Mouse (Mus musculus) forebrain, embryonic 10.5 days (tissue): Measurements from ENCODE around the gene Pacs1. TPM values are rescaled to one million over a fixed set of nuclear protein-coding genes. Genes with fewer than 3 reads are reported as not detected.
A peak's percentile ranks its signal among the peaks of the same experiment; 100 is the strongest.

ENCODE experiments used
- DNase-seq: peaks from one replicate; pipeline ENCODE4 v3.0.0-alpha.2; 2017; ENCODE audit warnings: low spot score; ENCODE audit errors: extremely low spot score
- H3K27ac ChIP-seq: fragments of 300-500 bp; sonication (generic); 2 replicates; pipeline ENCODE4 v1.5.1; 2016; ENCODE audit warnings: mild to moderate bottlenecking
- H3K27me3 ChIP-seq: fragments of 300-500 bp; sonication (generic); 2 replicates; pipeline ENCODE4 v1.6.1; 2016; ENCODE audit warnings: mild to moderate bottlenecking; ENCODE audit not compliant: poor library complexity, severe bottlenecking
- H3K36me3 ChIP-seq: fragments of 300-500 bp; sonication (generic); replicated peaks from 2 replicates; pipeline ENCODE4 v1.6.1; 2016; ENCODE audit warnings: mild to moderate bottlenecking, moderate library complexity
- H3K4me1 ChIP-seq: fragments of 300-500 bp; sonication (generic); 2 replicates; pipeline ENCODE4 v1.6.1; 2016
- H3K4me3 ChIP-seq: fragments of 300-500 bp; sonication (generic); 2 replicates; pipeline ENCODE4 v1.5.1; 2016; ENCODE audit warnings: mild to moderate bottlenecking, moderate library complexity
- H3K9me3 ChIP-seq: fragments of 300-500 bp; sonication (generic); 2 replicates; pipeline ENCODE4 v1.6.1; 2016; ENCODE audit warnings: mild to moderate bottlenecking, moderate library complexity
- WGBS: fragments of 180-500 bp; shearing (Covaris S2); methylation state at CpG from one replicate; pipeline ENCODE4 v1.1.7; 2016; 5-methylcytosine and 5-hydroxymethylcytosine counted together
- polyA plus RNA-seq: library from polyadenylated mRNA; unstranded; fragments of >200 nt; fragmentation: Nextera tagmentation; extraction: Ambion mirVana; gene quantifications from 2 replicates; pipeline ENCODE4 v1.2.1, GENCODE M21; 2016

Gene Pacs1
- 21.3 and 22.7 TPM in 2 replicates for polyA plus RNA-seq

DNA sequence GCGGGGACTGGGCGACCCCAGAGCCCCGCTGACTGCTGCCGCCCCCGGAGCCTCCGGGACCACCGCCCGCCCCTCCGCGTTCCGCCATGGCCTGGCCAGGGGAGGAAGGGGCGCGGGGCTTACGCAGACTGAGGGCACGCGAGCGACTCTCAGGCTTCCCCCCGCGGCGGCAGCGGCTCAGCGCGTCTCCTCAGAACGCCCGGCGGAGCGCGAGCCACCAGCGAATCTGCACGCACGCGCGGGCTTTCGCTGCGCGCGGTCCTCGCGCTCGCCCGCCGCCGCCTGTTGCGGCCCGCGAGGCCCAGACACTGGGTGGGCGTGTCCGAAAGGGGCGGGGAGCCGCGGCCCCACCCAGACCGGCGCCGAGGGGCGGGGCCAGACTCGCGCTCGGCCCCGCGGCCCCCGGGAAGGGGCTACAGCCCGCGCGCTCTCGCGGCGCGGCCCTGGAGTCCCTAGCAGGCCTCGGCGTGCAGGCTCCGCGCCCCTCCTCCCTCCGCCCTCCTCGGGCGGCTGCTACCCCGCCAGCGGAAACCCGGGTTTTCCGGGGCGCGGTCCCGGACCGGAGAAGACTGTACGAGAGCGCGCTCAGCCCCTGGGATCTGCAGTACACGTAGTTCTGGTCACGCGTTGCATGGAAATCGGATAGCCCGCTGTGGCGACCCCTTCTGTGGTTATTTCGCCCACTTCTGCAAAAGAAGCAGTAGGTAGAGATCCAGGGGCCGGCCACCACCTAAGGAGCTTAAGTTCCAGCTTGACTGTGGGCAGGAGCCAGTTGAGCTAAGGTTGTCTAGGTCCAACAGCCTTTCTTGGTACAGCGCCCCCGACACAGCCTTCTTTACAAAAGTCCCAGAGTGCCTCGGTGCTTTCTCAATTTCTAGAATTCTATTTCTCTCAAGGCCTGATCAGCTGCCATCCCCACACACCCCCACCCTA, at the start of gene Pacs1:
Gene Pacs1, minus strand, starts transcription at position 319 of the 933 bp plus-strand sequence.
- peak; percentile 81 for DNase-seq
- Histone ChIP-seq H3K27me3 (no peaks in the 10 kb centered on the region), H3K27ac (peak within 1 kb of the TSS; percentile 94), H3K9me3 (no peaks in the 10 kb centered on the region; the same call in 1 of the 2 replicates), H3K36me3 (peaks cover 45% of the 10 kb centered on the region), H3K4me1 (peaks cover 32% of the 10 kb centered on the region), H3K4me3 (peak within 1 kb of the TSS; percentile 96)
- WGBS = under 1% methylated on average over 94 of the region's 97 CpGs

- 90% methylated on average over 8 of the region's 8 CpGs for WGBS
- DNase-seq = no peak
- H3K27me3 ChIP-seq = peaks cover 1% of the 10 kb centered on the region
- H3K4me3 ChIP-seq = no peak overlapping the region
- H3K9me3 ChIP-seq = peaks cover 16% of the 10 kb centered on the region
- H3K36me3 ChIP-seq = peaks cover 1% of the 10 kb centered on the region
- H3K27ac ChIP-seq = no peak overlapping the region
- no peaks in the 10 kb centered on the region for H3K4me1 ChIP-seq
These were observed 40.3 kb upstream of the Pacs1 start for GRCm38 (mm10) chr19:5313189-5313588.

DNA sequence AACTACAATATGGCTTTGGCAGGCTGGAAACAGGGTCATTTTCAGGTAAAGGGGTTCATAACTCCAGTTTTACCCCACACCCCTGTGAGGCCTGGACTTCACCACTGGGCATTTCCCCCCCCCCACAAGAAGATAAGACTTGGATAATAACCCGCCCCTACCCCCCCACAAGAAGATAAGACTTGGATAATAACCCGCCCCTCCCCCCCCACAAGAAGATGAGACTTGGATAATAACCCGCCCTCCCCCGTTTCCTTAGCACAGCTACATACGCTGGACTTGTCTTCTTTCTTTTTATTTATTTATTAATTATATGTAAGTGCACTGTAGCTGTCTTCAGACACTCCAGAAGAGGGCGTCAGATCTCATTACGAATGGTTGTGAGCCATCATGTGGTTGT, 36.1 kb upstream of the Pacs1 start:
- DNase-seq = no peak
- Histone ChIP-seq H3K4me1 (peaks cover 8% of the 10 kb centered on the region), H3K9me3 (peaks cover 18% of the 10 kb centered on the region), H3K36me3 (peaks cover 38% of the 10 kb centered on the region), H3K4me3 (no peak overlapping the region), H3K27ac (no peak overlapping the region), H3K27me3 (peaks cover 22% of the 10 kb centered on the region)
- WGBS = 81% methylated on average over 7 of the region's 7 CpGs

DNA sequence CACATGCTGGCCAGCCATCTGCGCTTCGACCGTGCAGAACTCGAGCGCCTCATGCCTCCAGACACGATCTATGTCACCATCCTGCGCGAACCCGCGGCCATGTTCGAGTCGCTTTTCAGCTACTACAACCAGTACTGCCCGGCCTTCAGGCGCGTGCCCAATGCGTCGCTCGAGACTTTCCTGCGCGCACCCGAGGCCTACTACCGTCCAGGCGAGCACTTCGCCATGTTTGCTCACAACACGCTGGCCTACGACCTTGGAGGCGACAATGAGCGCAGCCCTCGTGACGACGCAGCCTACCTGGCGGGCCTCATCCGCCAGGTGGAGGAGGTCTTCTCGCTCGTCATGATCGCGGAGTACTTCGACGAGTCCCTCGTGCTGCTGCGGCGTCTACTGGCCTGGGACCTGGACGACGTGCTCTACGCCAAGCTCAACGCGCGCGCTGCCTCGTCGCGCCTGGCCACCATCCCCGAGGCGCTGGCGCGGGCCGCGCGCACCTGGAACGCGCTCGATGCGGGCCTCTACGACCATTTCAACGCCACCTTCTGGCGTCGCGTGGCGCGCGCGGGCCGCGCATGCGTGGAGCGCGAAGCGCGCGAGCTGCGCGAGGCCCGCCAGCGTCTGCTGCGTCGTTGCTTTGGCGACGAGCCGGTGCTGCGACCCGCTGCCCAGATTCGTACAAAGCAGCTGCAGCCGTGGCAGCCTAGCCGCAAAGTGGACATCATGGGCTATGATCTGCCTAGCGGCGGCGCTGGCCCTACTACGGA, 34.2 kb upstream of the Pacs1 start:
- 47% methylated on average over 98 of the region's 98 CpGs for WGBS
- peak overlapping the region; percentile 36 for H3K4me3 ChIP-seq
- peaks cover 53% of the 10 kb centered on the region for H3K36me3 ChIP-seq
- DNase-seq = no peak
- peaks cover 22% of the 10 kb centered on the region for H3K27me3 ChIP-seq
- peaks cover 8% of the 10 kb centered on the region for H3K4me1 ChIP-seq
- H3K9me3 ChIP-seq = peaks cover 18% of the 10 kb centered on the region
- 0 out of 2 replicates have a peak overlapping the region, but pooled peaks have one; percentile 33 for H3K27ac ChIP-seq

GRCm38 (mm10) chr19:5306279-5306678, 33.4 kb upstream of the Pacs1 start:
- Histone ChIP-seq H3K4me3 (no peak overlapping the region), H3K27ac (no peak overlapping the region), H3K9me3 (peaks cover 18% of the 10 kb centered on the region), H3K4me1 (peaks cover 8% of the 10 kb centered on the region), H3K27me3 (peaks cover 22% of the 10 kb centered on the region), H3K36me3 (peaks cover 53% of the 10 kb centered on the region)
- DNase-seq = no peak
- 89% methylated on average over 6 of the region's 6 CpGs for WGBS

DNA sequence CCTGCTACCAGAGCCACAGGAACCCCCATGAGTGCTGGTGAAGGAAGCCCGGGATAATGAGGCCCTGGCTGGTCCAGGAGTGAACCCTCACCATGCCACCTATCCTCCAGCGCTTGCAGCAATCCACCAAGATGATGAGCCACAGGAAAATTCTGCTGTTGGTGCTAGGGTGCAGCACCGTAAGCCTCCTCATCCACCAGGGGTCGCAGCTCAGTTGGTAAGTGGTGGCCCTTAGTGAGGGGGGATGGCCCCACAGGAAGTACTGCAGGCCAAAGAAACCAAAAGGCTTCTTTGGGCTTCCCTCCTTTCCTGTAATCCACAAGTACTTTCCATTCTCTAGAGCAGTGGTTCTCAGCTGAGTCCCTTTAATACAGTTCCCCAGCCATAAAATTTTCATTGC, 29.5 kb upstream of the Pacs1 start:
- H3K9me3 ChIP-seq = peaks cover 11% of the 10 kb centered on the region
- no peak overlapping the region for H3K4me3 ChIP-seq
- no peak overlapping the region for H3K27ac ChIP-seq
- DNase-seq = peak; percentile 25
- H3K36me3 ChIP-seq = peaks cover 45% of the 10 kb centered on the region
- peaks cover 26% of the 10 kb centered on the region for H3K4me1 ChIP-seq
- peaks cover 13% of the 10 kb centered on the region for H3K27me3 ChIP-seq
- 23% methylated on average over 4 of the region's 4 CpGs for WGBS

- Histone ChIP-seq H3K9me3 (no peaks in the 10 kb centered on the region), H3K36me3 (peaks cover 26% of the 10 kb centered on the region), H3K4me3 (no peak overlapping the region), H3K4me1 (peaks cover 38% of the 10 kb centered on the region), H3K27me3 (no peaks in the 10 kb centered on the region; the same call in 1 of the 2 replicates), H3K27ac (no peak overlapping the region)
- no peak for DNase-seq
- WGBS = 81% methylated on average over 6 of the region's 6 CpGs
These were observed 27.7 kb upstream of the Pacs1 start for GRCm38 (mm10) chr19:5300588-5300987.

DNA sequence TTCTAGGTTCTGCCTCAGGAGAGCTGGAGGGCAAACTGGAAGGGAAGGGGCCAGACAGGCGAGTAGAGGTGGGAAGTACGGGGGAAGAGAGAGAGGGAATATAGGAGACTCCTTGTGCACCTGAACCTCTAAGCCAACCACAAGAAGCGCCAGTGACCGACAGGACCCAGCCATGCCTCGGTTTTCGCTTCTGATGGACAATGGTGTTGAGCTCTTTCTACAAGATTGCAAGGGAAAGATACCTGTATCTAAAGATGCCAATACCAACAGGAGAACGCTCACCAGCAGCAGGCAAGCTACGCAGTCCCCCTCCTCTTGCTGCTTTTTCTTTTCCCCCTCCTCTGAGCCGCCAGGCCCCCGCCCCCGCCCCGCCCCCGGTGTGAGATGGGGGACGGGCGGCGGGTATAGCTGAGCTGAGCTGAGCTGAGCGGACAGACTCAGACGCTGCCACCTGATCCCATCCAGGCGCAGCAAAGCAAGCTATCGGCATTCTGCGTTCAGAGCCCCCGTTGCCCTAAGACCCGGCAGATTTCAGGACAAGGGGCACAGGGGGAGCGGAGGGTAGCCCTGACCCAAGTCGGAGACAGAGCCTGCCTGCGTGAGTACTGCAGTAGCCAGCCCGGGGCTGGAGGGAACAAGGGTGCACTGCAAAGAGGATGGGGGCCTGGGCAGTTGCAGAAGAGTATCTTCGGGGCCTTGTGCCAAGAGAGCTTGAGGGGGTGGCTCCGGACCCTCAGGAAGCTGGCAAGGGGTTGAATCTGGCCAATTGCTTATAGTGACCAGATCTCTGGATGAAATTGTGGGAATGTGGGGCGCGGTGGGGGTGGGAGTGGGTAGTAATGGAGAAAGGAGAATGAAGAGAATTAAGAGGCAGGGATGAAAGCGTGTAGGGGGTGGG, 25.2 kb upstream of the Pacs1 start, which contains the start of gene Gal3st3:
Gene Gal3st3, plus strand, starts transcription at position 429 of the 898 bp plus-strand sequence.
- peak within 1 kb of the TSS; percentile 67 for H3K4me3 ChIP-seq
- H3K4me1 ChIP-seq = peaks cover 50% of the 10 kb centered on the region
- 4% methylated on average over 32 of the region's 32 CpGs for WGBS
- peak within 1 kb of the TSS; percentile 89 for H3K27ac ChIP-seq
- H3K9me3 ChIP-seq = no peaks in the 10 kb centered on the region
- peaks cover 19% of the 10 kb centered on the region for H3K36me3 ChIP-seq
- H3K27me3 ChIP-seq = no peaks in the 10 kb centered on the region; the same call in 1 of the 2 replicates
- peak; percentile 68 for DNase-seq

DNA sequence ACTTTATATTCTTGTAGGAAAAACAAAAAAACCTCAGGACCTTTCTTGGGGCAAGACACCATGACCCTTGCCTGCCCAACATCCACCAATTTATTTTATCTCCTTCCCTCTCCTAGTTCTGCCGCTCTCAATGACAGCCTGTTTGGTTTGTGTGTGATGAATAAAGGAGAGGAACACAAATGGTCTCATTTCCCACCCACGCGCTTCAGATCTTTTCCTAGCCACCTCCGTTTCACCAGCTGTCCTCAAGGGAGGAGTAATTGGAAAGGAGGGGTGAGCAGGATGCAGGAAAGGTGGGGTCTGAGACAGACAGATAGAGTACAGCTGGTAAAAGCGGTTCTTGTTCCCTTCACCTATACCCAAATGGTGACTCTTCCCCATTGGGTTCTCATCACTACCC, 23.7 kb upstream of the Pacs1 start:
- Histone ChIP-seq H3K9me3 (no peaks in the 10 kb centered on the region), H3K4me1 (peaks cover 50% of the 10 kb centered on the region), H3K27ac (no peak overlapping the region), H3K27me3 (no peaks in the 10 kb centered on the region; the same call in 1 of the 2 replicates), H3K4me3 (peak overlapping the region; percentile 91; the same call in 1 of the 2 replicates), H3K36me3 (peaks cover 26% of the 10 kb centered on the region)
- WGBS = 86% methylated on average over 5 of the region's 5 CpGs
- DNase-seq = no peak

GRCm38 (mm10) chr19:5295736-5296075, 22.8 kb upstream of the Pacs1 start:
- Histone ChIP-seq H3K27ac (peak overlapping the region; percentile 96), H3K27me3 (no peaks in the 10 kb centered on the region; the same call in 1 of the 2 replicates), H3K4me3 (peak overlapping the region; percentile 91), H3K9me3 (no peaks in the 10 kb centered on the region), H3K4me1 (peaks cover 50% of the 10 kb centered on the region), H3K36me3 (peaks cover 36% of the 10 kb centered on the region)
- WGBS = 8% methylated on average over 13 of the region's 13 CpGs
- no peak for DNase-seq

DNA sequence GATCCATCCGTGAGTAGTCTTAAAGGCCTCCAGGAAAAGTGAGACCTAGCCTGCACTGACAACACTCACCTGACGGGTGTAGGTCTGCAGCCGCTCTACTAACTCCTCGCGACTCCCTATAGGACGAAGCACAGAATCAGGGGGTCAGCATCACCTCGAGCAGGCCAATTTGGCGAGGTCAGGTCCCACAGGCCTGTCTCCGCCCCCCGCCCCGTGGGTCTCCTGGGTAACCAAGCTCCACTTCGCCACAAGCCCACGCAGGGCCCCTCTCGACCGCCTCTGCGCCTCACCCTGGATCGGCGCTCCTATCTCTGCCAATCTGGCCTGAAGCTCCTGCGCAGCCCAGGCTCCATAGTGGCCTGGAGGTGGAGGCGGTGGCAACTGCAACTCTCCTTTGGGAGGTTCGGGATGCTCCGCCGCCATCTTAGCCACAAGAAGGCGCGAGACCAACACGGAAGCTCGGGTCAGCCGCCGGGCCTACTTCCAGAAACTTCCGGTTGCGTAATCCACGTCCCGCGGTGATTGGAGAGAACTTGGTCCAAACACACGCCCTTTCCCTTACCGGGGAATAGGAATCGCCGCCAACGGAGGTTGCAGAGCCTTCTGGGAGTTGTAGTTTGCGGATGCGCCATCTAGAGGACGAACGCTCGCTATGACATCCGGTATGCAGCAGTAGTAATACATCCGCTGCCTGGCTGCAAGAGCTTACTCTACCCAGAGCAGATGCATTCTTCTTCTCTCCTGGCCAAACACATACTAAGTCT, 22.2 kb upstream of the Pacs1 start, which contains the start of gene Sf3b2:
Gene Sf3b2, minus strand, starts transcription at position 484 of the 764 bp plus-strand sequence.
- peak; percentile 99 for DNase-seq
- Histone ChIP-seq H3K4me1 (peaks cover 50% of the 10 kb centered on the region), H3K4me3 (peak within 1 kb of the TSS; percentile 91), H3K27ac (peak within 1 kb of the TSS; percentile 96), H3K27me3 (no peaks in the 10 kb centered on the region), H3K36me3 (peaks cover 41% of the 10 kb centered on the region), H3K9me3 (no peaks in the 10 kb centered on the region)
- under 1% methylated on average over 46 of the region's 46 CpGs for WGBS
